Mouse (Mus musculus): ENCODE results near the gene Sytl1. TPM values are rescaled to one million over a fixed set of nuclear protein-coding genes. Genes with fewer than 3 reads are reported as not detected.

Gene Sytl1
- polyA plus RNA-seq, 1 experiment from 2014 or later = 1.1 TPM

GRCm38 (mm10) chr4:133285950-133286349, 23.0 kb upstream of the Sytl1 start:
- 84% methylated on average over 5 of the region's 5 CpGs for WGBS
- Histone ChIP-seq H3K9ac (ENCODE audit: low read depth, low read length) (no peak overlapping the region), H3K27me3 (ENCODE audit: control insufficient read depth, insufficient read depth, low read length) (no peaks in the 10 kb centered on the region)

GRCm38 (mm10) chr4:133285299-133285698, 22.4 kb upstream of the Sytl1 start:
- Histone ChIP-seq H3K9me3 (ENCODE audit: control insufficient read depth, low read length) (no peaks in the 10 kb centered on the region), H3K9ac (ENCODE audit: low read depth, low read length) (no peak overlapping the region), H3K27me3 (ENCODE audit: control insufficient read depth, insufficient read depth, low read length) (no peaks in the 10 kb centered on the region), H3K4me2 (replicated peaks; ENCODE audit: low read depth, low read length) (no peak overlapping the region), H3K4me3 (ENCODE audit: low read length) (no peak overlapping the region), H3K4me1 (ENCODE audit: control insufficient read depth, insufficient read depth, low read length) (peaks cover 15% of the 10 kb centered on the region; the same call in 1 of the 2 replicates), H3K36me3 (ENCODE audit: control insufficient read depth, insufficient read depth, low read length) (no peaks in the 10 kb centered on the region), H3K27ac (ENCODE audit: low read depth, low read length) (no peak overlapping the region)
- no peak for ATAC-seq (ENCODE audit: low FRiP score, low TSS enrichment)
- WGBS = 80% methylated on average over 3 of the region's 3 CpGs

More at GRCm38 (mm10) chr4:133285950-133286349, 23.0 kb upstream of the Sytl1 start:
- no peaks in the 10 kb centered on the region for H3K36me3 ChIP-seq (ENCODE audit: control insufficient read depth, insufficient read depth, low read length)
- no peak overlapping the region for H3K4me3 ChIP-seq (ENCODE audit: low read length)
- H3K4me1 ChIP-seq (ENCODE audit: control insufficient read depth, insufficient read depth, low read length) = peaks cover 15% of the 10 kb centered on the region; the same call in 1 of the 2 replicates
- ATAC-seq (ENCODE audit: low FRiP score, low TSS enrichment) = no peak
- H3K4me2 ChIP-seq (replicated peaks; ENCODE audit: low read depth, low read length) = no peak overlapping the region
- no peak overlapping the region for H3K27ac ChIP-seq (ENCODE audit: low read depth, low read length)
- no peaks in the 10 kb centered on the region for H3K9me3 ChIP-seq (ENCODE audit: control insufficient read depth, low read length)

- no peak for ATAC-seq (ENCODE audit: low FRiP score, low TSS enrichment)
- Histone ChIP-seq H3K4me1 (ENCODE audit: control insufficient read depth, insufficient read depth, low read length) (peaks cover 15% of the 10 kb centered on the region; the same call in 1 of the 2 replicates), H3K36me3 (ENCODE audit: control insufficient read depth, insufficient read depth, low read length) (no peaks in the 10 kb centered on the region), H3K9ac (ENCODE audit: low read depth, low read length) (no peak overlapping the region), H3K27me3 (ENCODE audit: control insufficient read depth, insufficient read depth, low read length) (no peaks in the 10 kb centered on the region), H3K27ac (ENCODE audit: low read depth, low read length) (peak overlapping the region; percentile 77; the same call in 1 of the 2 replicates), H3K9me3 (ENCODE audit: control insufficient read depth, low read length) (no peaks in the 10 kb centered on the region), H3K4me3 (ENCODE audit: low read length) (no peak overlapping the region), H3K4me2 (replicated peaks; ENCODE audit: low read depth, low read length) (no peak overlapping the region)
- WGBS = 9% methylated on average over 4 of the region's 4 CpGs
These were observed 19.7 kb upstream of the Sytl1 start for GRCm38 (mm10) chr4:133282656-133283055.

- no peak overlapping the region for H3K4me2 ChIP-seq (replicated peaks; ENCODE audit: low read depth, low read length)
- no peaks in the 10 kb centered on the region for H3K27me3 ChIP-seq (ENCODE audit: control insufficient read depth, insufficient read depth, low read length)
- H3K9me3 ChIP-seq (ENCODE audit: control insufficient read depth, low read length) = no peaks in the 10 kb centered on the region
- WGBS = 12% methylated on average over 5 of the region's 5 CpGs
- no peaks in the 10 kb centered on the region for H3K36me3 ChIP-seq (ENCODE audit: control insufficient read depth, insufficient read depth, low read length)
- H3K9ac ChIP-seq (ENCODE audit: low read depth, low read length) = no peak overlapping the region
- H3K4me1 ChIP-seq (ENCODE audit: control insufficient read depth, insufficient read depth, low read length) = peaks cover 15% of the 10 kb centered on the region; the same call in 1 of the 2 replicates
- ATAC-seq (ENCODE audit: low FRiP score, low TSS enrichment) = peak; percentile 45; the same call in 1 of the 2 replicates
- peak overlapping the region; percentile 77 for H3K27ac ChIP-seq (ENCODE audit: low read depth, low read length)
- no peak overlapping the region for H3K4me3 ChIP-seq (ENCODE audit: low read length)
These were observed 19.1 kb upstream of the Sytl1 start for GRCm38 (mm10) chr4:133281951-133282481.

DNA sequence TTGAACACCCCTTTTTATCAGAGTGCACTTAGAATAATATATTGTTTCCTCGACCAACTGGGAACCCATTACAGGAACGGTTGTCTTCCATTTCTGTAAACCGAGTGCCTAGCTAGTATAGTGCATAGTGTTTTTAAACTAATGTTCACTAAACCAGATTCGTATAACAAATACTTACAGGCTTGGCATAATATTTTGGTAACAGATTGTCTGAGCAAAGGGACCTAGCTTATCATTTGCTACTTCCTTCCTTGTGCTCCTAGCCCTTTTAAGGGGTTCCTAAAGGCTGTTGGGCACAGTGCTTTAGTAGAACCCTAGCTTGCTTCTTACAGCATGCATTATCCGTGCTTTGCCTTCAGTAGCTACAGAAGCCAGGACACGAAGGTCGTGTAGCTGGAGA, 18.6 kb upstream of the Sytl1 start:
- 28% methylated on average over 7 of the region's 7 CpGs for WGBS
- no peak for ATAC-seq (ENCODE audit: low FRiP score, low TSS enrichment)
- H3K4me2 ChIP-seq (replicated peaks; ENCODE audit: low read depth, low read length) = no peak overlapping the region
- H3K27me3 ChIP-seq (ENCODE audit: control insufficient read depth, insufficient read depth, low read length) = no peaks in the 10 kb centered on the region
- H3K36me3 ChIP-seq (ENCODE audit: control insufficient read depth, insufficient read depth, low read length) = no peaks in the 10 kb centered on the region
- no peaks in the 10 kb centered on the region for H3K9me3 ChIP-seq (ENCODE audit: control insufficient read depth, low read length)
- H3K4me1 ChIP-seq (ENCODE audit: control insufficient read depth, insufficient read depth, low read length) = peaks cover 19% of the 10 kb centered on the region
- no peak overlapping the region for H3K4me3 ChIP-seq (ENCODE audit: low read length)
- H3K9ac ChIP-seq (ENCODE audit: low read depth, low read length) = no peak overlapping the region
- peak overlapping the region; percentile 77 for H3K27ac ChIP-seq (ENCODE audit: low read depth, low read length)

GRCm38 (mm10) chr4:133278482-133278881, 15.6 kb upstream of the Sytl1 start:
- ATAC-seq (ENCODE audit: low FRiP score, low TSS enrichment) = no peak
- no peak overlapping the region; the same call in 1 of the 2 replicates for H3K4me2 ChIP-seq (replicated peaks; ENCODE audit: low read depth, low read length)
- no peaks in the 10 kb centered on the region for H3K27me3 ChIP-seq (ENCODE audit: control insufficient read depth, insufficient read depth, low read length)
- H3K9me3 ChIP-seq (ENCODE audit: control insufficient read depth, low read length) = no peaks in the 10 kb centered on the region
- no peak overlapping the region for H3K9ac ChIP-seq (ENCODE audit: low read depth, low read length)
- peaks cover 23% of the 10 kb centered on the region for H3K4me1 ChIP-seq (ENCODE audit: control insufficient read depth, insufficient read depth, low read length)
- WGBS = 84% methylated on average over 3 of the region's 3 CpGs
- no peak overlapping the region for H3K4me3 ChIP-seq (ENCODE audit: low read length)
- no peaks in the 10 kb centered on the region; the same call in 1 of the 2 replicates for H3K36me3 ChIP-seq (ENCODE audit: control insufficient read depth, insufficient read depth, low read length)
- H3K27ac ChIP-seq (ENCODE audit: low read depth, low read length) = no peak overlapping the region

GRCm38 (mm10) chr4:133278067-133278466, 15.2 kb upstream of the Sytl1 start:
- no peaks in the 10 kb centered on the region; the same call in 1 of the 2 replicates for H3K36me3 ChIP-seq (ENCODE audit: control insufficient read depth, insufficient read depth, low read length)
- no peaks in the 10 kb centered on the region for H3K27me3 ChIP-seq (ENCODE audit: control insufficient read depth, insufficient read depth, low read length)
- WGBS = 28% methylated on average over 6 of the region's 6 CpGs
- peak overlapping the region; percentile 88 for H3K4me3 ChIP-seq (ENCODE audit: low read length)
- peaks cover 23% of the 10 kb centered on the region for H3K4me1 ChIP-seq (ENCODE audit: control insufficient read depth, insufficient read depth, low read length)
- H3K9me3 ChIP-seq (ENCODE audit: control insufficient read depth, low read length) = no peaks in the 10 kb centered on the region
- peak overlapping the region; percentile 61 for H3K4me2 ChIP-seq (replicated peaks; ENCODE audit: low read depth, low read length)
- peak overlapping the region; percentile 88 for H3K9ac ChIP-seq (ENCODE audit: low read depth, low read length)
- no peak for ATAC-seq (ENCODE audit: low FRiP score, low TSS enrichment)
- peak overlapping the region; percentile 89 for H3K27ac ChIP-seq (ENCODE audit: low read depth, low read length)

DNA sequence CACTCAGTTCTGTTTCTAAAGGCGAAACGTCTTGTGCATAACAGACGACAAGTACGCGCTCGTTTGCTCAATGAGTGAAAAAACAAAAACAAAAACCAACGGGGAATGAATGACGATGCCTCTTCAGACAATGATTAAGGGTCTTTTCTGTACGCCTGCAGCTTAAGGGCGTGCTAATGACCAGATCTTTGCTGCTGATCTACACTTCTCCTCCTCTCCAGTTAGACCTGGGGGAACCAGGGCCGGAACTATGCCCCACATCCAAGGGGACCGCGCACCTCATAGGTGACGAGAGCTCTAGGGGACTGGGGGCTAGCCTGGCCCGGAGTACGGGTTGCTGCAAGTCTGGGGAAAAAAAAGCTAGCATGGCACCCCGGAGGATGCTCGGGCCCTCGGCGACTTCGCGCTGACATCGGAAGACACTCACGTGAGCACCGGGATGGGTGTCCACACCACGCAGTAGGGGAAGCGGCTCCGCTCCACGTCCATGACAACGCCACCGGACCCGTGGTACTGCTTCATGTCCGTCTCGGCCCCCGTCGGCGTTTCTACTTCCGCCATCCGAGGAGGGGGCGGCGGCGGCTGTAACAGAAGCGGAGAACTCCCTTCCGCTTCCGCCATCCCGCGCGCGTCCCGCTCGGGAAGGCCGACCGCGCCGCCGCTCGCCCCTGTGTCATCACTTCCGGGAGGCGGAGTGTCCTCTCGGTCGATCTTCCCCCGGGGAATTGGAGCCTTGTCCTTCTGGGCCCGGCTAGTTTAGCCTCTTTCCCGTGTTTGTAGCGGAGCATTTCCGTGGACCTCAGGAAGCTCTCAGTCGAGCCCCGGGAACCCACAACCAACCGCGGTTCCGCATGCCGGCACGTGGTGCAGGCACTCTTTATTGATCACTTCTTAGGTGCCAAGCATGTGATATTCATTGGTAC, 14.5 kb upstream of the Sytl1 start, which contains the start of gene Tmem222:
TSS of gene Tmem222 (minus strand) at position 689 of the 923 bp plus-strand sequence.
- ATAC-seq (ENCODE audit: low FRiP score, low TSS enrichment) = peak; percentile 90
- Histone ChIP-seq H3K9ac (ENCODE audit: low read depth, low read length) (peak within 1 kb of the TSS; percentile 88), H3K27me3 (ENCODE audit: control insufficient read depth, insufficient read depth, low read length) (no peaks in the 10 kb centered on the region), H3K4me1 (ENCODE audit: control insufficient read depth, insufficient read depth, low read length) (peaks cover 20% of the 10 kb centered on the region), H3K27ac (ENCODE audit: low read depth, low read length) (peak within 1 kb of the TSS; percentile 89), H3K36me3 (ENCODE audit: control insufficient read depth, insufficient read depth, low read length) (no peaks in the 10 kb centered on the region; the same call in 1 of the 2 replicates), H3K4me2 (replicated peaks; ENCODE audit: low read depth, low read length) (peak within 1 kb of the TSS; percentile 61), H3K9me3 (ENCODE audit: control insufficient read depth, low read length) (no peaks in the 10 kb centered on the region), H3K4me3 (ENCODE audit: low read length) (peak within 1 kb of the TSS; percentile 88)
- WGBS = under 1% methylated on average over 73 of the region's 73 CpGs

- H3K9ac ChIP-seq (ENCODE audit: low read depth, low read length) = no peak overlapping the region
- no peaks in the 10 kb centered on the region for H3K9me3 ChIP-seq (ENCODE audit: control insufficient read depth, low read length)
- no peaks in the 10 kb centered on the region for H3K27me3 ChIP-seq (ENCODE audit: control insufficient read depth, insufficient read depth, low read length)
- H3K27ac ChIP-seq (ENCODE audit: low read depth, low read length) = no peak overlapping the region
- H3K4me3 ChIP-seq (ENCODE audit: low read length) = no peak overlapping the region
- no peak for ATAC-seq (ENCODE audit: low FRiP score, low TSS enrichment)
- 92% methylated on average over 9 of the region's 9 CpGs for WGBS
- no peaks in the 10 kb centered on the region for H3K4me1 ChIP-seq (ENCODE audit: control insufficient read depth, insufficient read depth, low read length)
- H3K4me2 ChIP-seq (replicated peaks; ENCODE audit: low read depth, low read length) = no peak overlapping the region
- peaks cover 44% of the 10 kb centered on the region for H3K36me3 ChIP-seq (ENCODE audit: control insufficient read depth, insufficient read depth, low read length)
These were observed 8.0 kb upstream of the Sytl1 start for GRCm38 (mm10) chr4:133270929-133271328.

Measured in kidney, embryonic 14.5 days (tissue).